Mouse (Mus musculus): ENCODE results near the gene Fbxw16.
"Not testable (repeated sequence)": the region's sequence is repeated elsewhere in the genome, so short reads cannot be mapped to it uniquely, and the experiment has no call there.

Gene Fbxw16

DNA sequence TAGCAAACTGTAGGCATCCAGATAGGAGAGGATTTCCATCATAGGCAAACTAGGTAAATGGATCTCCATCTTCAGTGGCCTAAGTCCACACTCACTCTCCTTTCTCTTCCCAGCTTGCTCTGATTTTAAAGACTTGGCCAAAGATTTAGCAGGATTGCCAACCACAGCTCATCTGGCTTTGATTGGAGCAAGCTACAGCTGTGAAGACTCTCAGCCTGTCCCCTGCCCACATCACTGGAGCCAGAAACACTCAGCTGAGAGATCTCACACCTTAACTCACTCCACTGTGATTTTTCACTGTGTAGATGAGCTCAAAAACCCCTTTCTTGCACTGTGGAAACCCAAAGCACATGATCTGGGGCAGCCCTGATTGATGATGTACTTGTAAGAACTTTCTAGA, at the start of gene Fbxw16:
Gene Fbxw16, minus strand, starts transcription at position 101 of the 400 bp plus-strand sequence.
- DNase-seq (ENCODE audit: low spot score in 2 of 2), result no peak

DNA sequence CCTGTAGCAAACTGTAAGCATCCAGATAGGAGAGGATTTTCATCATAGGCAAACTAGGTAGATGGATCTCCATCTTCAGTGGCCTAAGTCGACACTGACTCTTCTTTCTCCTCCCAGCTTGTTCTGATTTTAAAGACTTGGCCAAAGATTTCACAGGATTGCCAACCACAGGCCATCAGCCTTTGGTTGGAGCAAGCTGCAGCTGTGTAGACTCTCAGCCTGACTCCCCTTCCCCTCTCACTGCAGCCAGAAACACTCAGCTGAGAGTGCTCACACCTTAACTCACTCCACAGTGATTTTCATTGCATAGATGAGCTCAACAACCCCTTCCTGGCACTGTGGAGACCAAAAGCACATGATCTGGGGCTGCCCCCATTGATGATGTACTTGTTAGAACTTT, 46.8 kb upstream of the Fbxw16 start, which contains the start of gene Fbxw19:
Gene Fbxw19, minus strand, starts transcription at position 101 of the 400 bp plus-strand sequence.
- not testable (repeated sequence) for DNase-seq (ENCODE audit: low spot score in 2 of 2)

DNA sequence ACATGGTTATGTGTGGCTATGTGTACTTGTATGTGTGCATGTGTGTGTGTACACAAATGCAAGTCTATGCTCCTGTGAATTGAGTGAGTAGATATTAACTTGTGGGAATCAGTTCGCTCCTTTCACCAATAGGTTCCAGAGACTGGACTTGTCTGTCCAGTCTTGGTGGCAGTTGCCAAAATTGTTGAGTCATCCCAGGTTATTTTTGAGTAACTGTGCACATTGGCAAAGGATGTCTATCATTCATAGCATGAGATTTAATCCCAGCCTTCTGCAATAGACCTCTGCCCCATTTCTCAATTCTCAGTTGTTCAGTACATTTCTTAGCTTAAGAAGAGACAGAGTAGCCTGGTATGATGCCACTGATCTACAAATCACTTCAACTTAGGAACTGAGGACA, 16.0 kb downstream of the Fbxw16 start:
- DNase-seq (ENCODE audit: low spot score in 2 of 2), result no peak

DNA sequence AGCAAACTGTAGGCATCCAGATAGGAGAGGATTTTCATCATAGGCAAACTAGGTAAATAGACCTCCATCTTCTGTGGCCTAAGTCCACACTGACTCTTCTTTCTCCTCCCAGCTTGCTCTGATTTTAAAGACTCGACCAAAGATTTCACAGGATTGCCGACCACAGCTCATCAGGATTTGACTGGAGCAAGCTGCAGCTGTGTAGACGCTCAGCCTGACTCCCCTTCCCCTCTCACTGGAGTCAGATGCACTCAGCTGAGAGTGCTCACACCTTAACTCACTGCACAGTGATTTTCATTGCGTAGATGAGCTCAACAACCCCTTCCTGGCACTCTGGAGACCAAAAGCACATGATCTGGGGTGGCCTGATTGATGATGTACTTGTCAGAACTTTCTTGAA, 44.7 kb downstream of the Fbxw16 start, which contains the start of gene Fbxw22:
Gene Fbxw22, minus strand, starts transcription at position 101 of the 400 bp plus-strand sequence.
- not testable (repeated sequence) for DNase-seq (ENCODE audit: low spot score in 2 of 2)

All from thymus, postnatal 10 days (tissue).